Mouse (Mus musculus): ENCODE data around the gene Prpf18. TPM values are rescaled to one million over a fixed set of nuclear protein-coding genes. Genes with fewer than 3 reads are reported as not detected.
A peak's percentile ranks its signal among the peaks of the same experiment; 100 is the strongest.
"Not testable (repeated sequence)": the region's sequence is repeated elsewhere in the genome, so short reads cannot be mapped to it uniquely, and the experiment has no call there.

Gene Prpf18
- polyA plus RNA-seq, 1 experiment from 2014 or later = 50.1 TPM

- no peak for ATAC-seq (ENCODE audit: low FRiP score)
- Histone ChIP-seq H3K9ac (no peak overlapping the region), H3K4me2 (replicated peaks) (no peak overlapping the region), H3K4me1 (no peaks in the 10 kb centered on the region), H3K9me3 (replicated peaks) (no peaks in the 10 kb centered on the region), H3K27ac (no peak overlapping the region), H3K36me3 (peaks cover 43% of the 10 kb centered on the region), H3K27me3 (no peaks in the 10 kb centered on the region), H3K4me3 (no peak overlapping the region)
- WGBS = 87% methylated on average over 11 of the region's 11 CpGs
Measured at GRCm38 (mm10) chr2:4629470-4629869, 22.4 kb downstream of the Prpf18 start.

- WGBS = 90% methylated on average over 2 of the region's 2 CpGs
- H3K4me1 ChIP-seq = no peaks in the 10 kb centered on the region
- no peak overlapping the region for H3K4me3 ChIP-seq
- no peak for ATAC-seq (ENCODE audit: low FRiP score)
- H3K9ac ChIP-seq = no peak overlapping the region
- no peak overlapping the region for H3K27ac ChIP-seq
- no peaks in the 10 kb centered on the region for H3K27me3 ChIP-seq
- peaks cover 42% of the 10 kb centered on the region for H3K36me3 ChIP-seq
- H3K9me3 ChIP-seq (replicated peaks) = no peaks in the 10 kb centered on the region
- no peak overlapping the region for H3K4me2 ChIP-seq (replicated peaks)
Measured at GRCm38 (mm10) chr2:4628920-4629319, 23.0 kb downstream of the Prpf18 start.

GRCm38 (mm10) chr2:4626911-4627310, 25.0 kb downstream of the Prpf18 start:
- no peak overlapping the region for H3K4me3 ChIP-seq
- H3K4me1 ChIP-seq = no peaks in the 10 kb centered on the region
- H3K9ac ChIP-seq = no peak overlapping the region
- ATAC-seq (ENCODE audit: low FRiP score) = no peak
- no peaks in the 10 kb centered on the region for H3K27me3 ChIP-seq
- WGBS = 96% methylated on average over 3 of the region's 3 CpGs
- H3K9me3 ChIP-seq (replicated peaks) = no peaks in the 10 kb centered on the region
- H3K27ac ChIP-seq = no peak overlapping the region
- H3K36me3 ChIP-seq = peaks cover 36% of the 10 kb centered on the region
- no peak overlapping the region for H3K4me2 ChIP-seq (replicated peaks)

DNA sequence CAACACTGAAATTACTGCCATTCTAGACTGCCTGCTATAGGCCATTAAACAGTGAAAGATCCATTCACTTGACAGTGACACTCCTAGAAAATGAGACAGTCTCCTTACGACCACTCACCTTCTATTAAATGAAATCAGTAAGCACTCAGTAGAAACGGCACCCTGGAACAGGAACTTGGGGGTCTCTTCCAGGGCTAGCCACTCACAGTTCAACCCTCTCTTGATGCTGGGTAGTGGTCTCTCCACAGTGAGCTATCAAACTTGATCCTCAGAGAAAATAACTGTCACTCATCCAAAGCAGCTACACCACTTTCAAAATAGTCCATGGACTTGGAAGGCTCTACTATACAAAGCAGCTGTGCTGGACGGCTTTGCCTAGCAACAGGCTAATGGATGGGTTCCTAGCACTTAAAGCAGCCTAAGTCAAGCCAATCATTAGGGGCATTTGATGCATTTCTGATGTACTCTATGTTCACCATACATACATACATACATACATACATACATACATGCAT, 30.4 kb downstream of the Prpf18 start:
- WGBS = 82% methylated on average over 3 of the region's 3 CpGs
- ATAC-seq (ENCODE audit: low FRiP score) = no peak
- Histone ChIP-seq H3K27ac (no peak overlapping the region), H3K9ac (no peak overlapping the region), H3K36me3 (peaks cover 17% of the 10 kb centered on the region), H3K9me3 (replicated peaks) (no peaks in the 10 kb centered on the region), H3K4me1 (0 out of 2 replicates have a peak, but pooled peaks cover 2% of the 10 kb centered on the region), H3K27me3 (no peaks in the 10 kb centered on the region), H3K4me2 (replicated peaks) (no peak overlapping the region), H3K4me3 (no peak overlapping the region)

DNA sequence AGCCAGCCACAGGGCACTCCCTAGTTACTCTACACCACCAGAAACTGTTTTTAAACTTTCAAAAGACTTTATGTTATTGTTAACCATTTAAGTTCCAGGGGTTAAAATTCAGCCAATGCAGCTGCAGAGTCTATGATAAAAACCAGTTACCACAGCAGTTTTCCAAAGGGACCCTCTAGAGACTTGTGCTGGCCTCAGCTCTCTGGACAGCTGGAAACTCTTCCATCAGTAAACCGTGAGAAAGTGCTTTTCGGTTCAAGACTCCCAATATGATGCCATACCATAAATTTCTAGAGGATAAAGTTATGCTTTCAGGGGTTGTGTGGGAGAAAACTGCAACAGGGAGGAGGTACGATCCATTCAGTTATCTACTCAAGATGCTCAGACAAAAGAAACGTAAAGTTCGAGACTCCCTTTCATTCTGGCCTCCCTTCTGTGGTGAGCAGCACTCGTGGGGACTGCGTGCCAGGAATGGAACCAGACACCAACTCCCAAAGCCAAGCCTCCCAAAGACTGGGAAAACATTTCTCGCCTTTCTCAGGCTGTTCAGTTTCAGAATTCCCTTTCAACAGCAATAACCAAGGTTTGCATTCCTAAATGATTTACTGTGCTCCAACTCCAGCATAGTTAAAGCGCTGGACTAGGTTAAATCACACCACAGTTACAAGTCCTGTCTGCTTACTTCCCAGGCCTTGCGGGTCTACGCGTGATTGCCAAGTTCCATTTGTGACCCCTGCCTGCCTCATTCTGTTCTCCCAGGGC, 31.1 kb downstream of the Prpf18 start:
- Histone ChIP-seq H3K36me3 (peaks cover 14% of the 10 kb centered on the region), H3K4me1 (0 out of 2 replicates have a peak, but pooled peaks cover 2% of the 10 kb centered on the region), H3K27ac (no peak overlapping the region), H3K9me3 (replicated peaks) (no peaks in the 10 kb centered on the region), H3K9ac (no peak overlapping the region), H3K27me3 (no peaks in the 10 kb centered on the region), H3K4me3 (no peak overlapping the region), H3K4me2 (replicated peaks) (no peak overlapping the region)
- WGBS = 72% methylated on average over 12 of the region's 12 CpGs
- no peak for ATAC-seq (ENCODE audit: low FRiP score)

GRCm38 (mm10) chr2:4619893-4620593, 31.9 kb downstream of the Prpf18 start:
- H3K27ac ChIP-seq = no peak overlapping the region
- ATAC-seq (ENCODE audit: low FRiP score) = no peak
- H3K9me3 ChIP-seq (replicated peaks) = no peaks in the 10 kb centered on the region

GRCm38 (mm10) chr2:4619126-4619525, 32.8 kb downstream of the Prpf18 start:
- peaks cover 10% of the 10 kb centered on the region for H3K36me3 ChIP-seq
- not testable (repeated sequence) for H3K9ac ChIP-seq; H3K4me2 ChIP-seq (replicated peaks); H3K27me3 ChIP-seq; H3K4me1 ChIP-seq; H3K9me3 ChIP-seq (replicated peaks); ATAC-seq (ENCODE audit: low FRiP score); H3K4me3 ChIP-seq; H3K27ac ChIP-seq

More at GRCm38 (mm10) chr2:4619893-4620593, 31.9 kb downstream of the Prpf18 start:
- 59% methylated on average over 6 of the region's 6 CpGs for WGBS
- Histone ChIP-seq H3K4me3 (no peak overlapping the region), H3K36me3 (peaks cover 14% of the 10 kb centered on the region), H3K27me3 (no peaks in the 10 kb centered on the region), H3K4me2 (replicated peaks) (no peak overlapping the region), H3K9ac (no peak overlapping the region), H3K4me1 (0 out of 2 replicates have a peak, but pooled peaks cover 2% of the 10 kb centered on the region)

- H3K4me2 ChIP-seq (replicated peaks) = no peak overlapping the region
- no peak for ATAC-seq (ENCODE audit: low FRiP score)
- peaks cover 13% of the 10 kb centered on the region for H3K36me3 ChIP-seq
- H3K9ac ChIP-seq = no peak overlapping the region
- H3K4me3 ChIP-seq = no peak overlapping the region
- no peak overlapping the region for H3K27ac ChIP-seq
- H3K4me1 ChIP-seq = 0 out of 2 replicates have a peak, but pooled peaks cover 2% of the 10 kb centered on the region
- no peaks in the 10 kb centered on the region for H3K27me3 ChIP-seq
- 94% methylated on average over 4 of the region's 4 CpGs for WGBS
- no peaks in the 10 kb centered on the region for H3K9me3 ChIP-seq (replicated peaks)
Measured at GRCm38 (mm10) chr2:4616995-4617394, 34.9 kb downstream of the Prpf18 start.

GRCm38 (mm10) chr2:4615014-4615546, 36.8 kb downstream of the Prpf18 start:
- 87% methylated on average over 2 of the region's 2 CpGs for WGBS
- peaks cover 31% of the 10 kb centered on the region for H3K36me3 ChIP-seq
- H3K9me3 ChIP-seq (replicated peaks) = no peaks in the 10 kb centered on the region
- H3K4me1 ChIP-seq = 0 out of 2 replicates have a peak, but pooled peaks cover 2% of the 10 kb centered on the region
- no peaks in the 10 kb centered on the region for H3K27me3 ChIP-seq
- no peak overlapping the region for H3K4me3 ChIP-seq
- no peak for ATAC-seq (ENCODE audit: low FRiP score)
- no peak overlapping the region for H3K27ac ChIP-seq
- H3K9ac ChIP-seq = no peak overlapping the region
- H3K4me2 ChIP-seq (replicated peaks) = no peak overlapping the region

- not testable (repeated sequence) for H3K9ac ChIP-seq; H3K27me3 ChIP-seq; H3K27ac ChIP-seq; H3K4me3 ChIP-seq; H3K4me2 ChIP-seq (replicated peaks); H3K4me1 ChIP-seq; H3K9me3 ChIP-seq (replicated peaks)
- 65% methylated on average over 6 of the region's 6 CpGs for WGBS
- 0 out of 2 replicates have a peak, but pooled peaks have one; percentile 22 for ATAC-seq (ENCODE audit: low FRiP score)
- peaks cover 36% of the 10 kb centered on the region for H3K36me3 ChIP-seq
Measured at GRCm38 (mm10) chr2:4614276-4614929, 37.5 kb downstream of the Prpf18 start.

DNA sequence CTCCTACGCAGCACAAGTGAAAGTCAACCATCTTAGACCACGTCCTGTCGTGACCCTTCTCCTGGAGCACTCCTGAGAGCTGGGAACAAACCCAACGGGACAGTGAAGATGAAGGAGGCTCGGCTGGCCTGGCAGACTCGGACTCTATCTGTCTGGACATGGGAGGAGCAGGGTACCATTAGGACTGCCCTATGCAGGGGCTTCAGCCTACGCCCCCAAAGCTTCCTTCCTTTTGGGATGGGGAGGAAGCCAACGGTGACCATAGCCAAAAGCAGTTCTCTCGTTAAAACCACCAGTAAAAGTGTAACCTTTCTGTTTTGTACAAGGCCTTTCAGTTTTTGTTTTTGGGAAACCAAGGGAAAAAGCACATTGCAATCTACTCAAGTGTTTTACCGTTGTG, 40.2 kb downstream of the Prpf18 start:
- Histone ChIP-seq H3K27ac (no peak overlapping the region), H3K4me1 (no peaks in the 10 kb centered on the region), H3K9me3 (replicated peaks) (no peaks in the 10 kb centered on the region), H3K4me3 (no peak overlapping the region), H3K9ac (no peak overlapping the region), H3K36me3 (peaks cover 62% of the 10 kb centered on the region), H3K4me2 (replicated peaks) (no peak overlapping the region), H3K27me3 (no peaks in the 10 kb centered on the region)
- WGBS = 93% methylated on average over 10 of the region's 10 CpGs
- ATAC-seq (ENCODE audit: low FRiP score) = no peak

GRCm38 (mm10) chr2:4611295-4611694, 40.6 kb downstream of the Prpf18 start:
- H3K27ac ChIP-seq = no peak overlapping the region
- ATAC-seq (ENCODE audit: low FRiP score) = no peak
- 82% methylated on average over 6 of the region's 6 CpGs for WGBS
- H3K4me1 ChIP-seq = no peaks in the 10 kb centered on the region
- H3K27me3 ChIP-seq = no peaks in the 10 kb centered on the region
- H3K4me3 ChIP-seq = no peak overlapping the region
- peaks cover 66% of the 10 kb centered on the region for H3K36me3 ChIP-seq
- H3K4me2 ChIP-seq (replicated peaks) = no peak overlapping the region
- no peaks in the 10 kb centered on the region for H3K9me3 ChIP-seq (replicated peaks)
- no peak overlapping the region for H3K9ac ChIP-seq
